Mouse (Mus musculus) stomach, embryonic 14.5 days (tissue): ENCODE results near the gene Ddn. TPM values are rescaled to one million over a fixed set of nuclear protein-coding genes. Genes with fewer than 3 reads are reported as not detected.
"Not testable (repeated sequence)": the region's sequence is repeated elsewhere in the genome, so short reads cannot be mapped to it uniquely, and the experiment has no call there.

ENCODE experiments used
- ATAC-seq: fragments of 200-750 bp; cut with Nextera tagmentation; 2 replicates; pipeline ENCODE4 v1.8.0; 2017; ENCODE audit warnings: low read depth, moderate TSS enrichment; ENCODE audit not compliant: insufficient number of reproducible peaks, insufficient read depth, low FRiP score
- H3K27ac ChIP-seq: fragments of 300-500 bp; sonication (generic); 2 replicates; pipeline ENCODE4 v1.5.1; 2014; ENCODE audit warnings: mild to moderate bottlenecking, low read length, moderate library complexity, mixed read lengths
- H3K27me3 ChIP-seq: fragments of 300-500 bp; sonication (generic); 2 replicates; pipeline ENCODE4 v1.6.1; 2014; ENCODE audit warnings: low read length, control low read depth, mixed read lengths; ENCODE audit not compliant: control insufficient read depth, insufficient read depth
- H3K36me3 ChIP-seq: fragments of 300-500 bp; sonication (generic); 2 replicates; pipeline ENCODE4 v1.6.1; 2014; ENCODE audit warnings: mild to moderate bottlenecking, control low read depth, low read length, moderate library complexity, mixed read lengths; ENCODE audit not compliant: control insufficient read depth, insufficient read depth
- H3K4me1 ChIP-seq: fragments of 300-500 bp; sonication (generic); 2 replicates; pipeline ENCODE4 v1.6.1; 2014; ENCODE audit warnings: low read length, control low read depth, mixed read lengths; ENCODE audit not compliant: control insufficient read depth, insufficient read depth
- H3K4me2 ChIP-seq: fragments of 300-500 bp; sonication (generic); replicated peaks from 2 replicates; pipeline ENCODE4 v1.6.1; 2014; ENCODE audit warnings: low read depth, low read length, control low read depth
- H3K4me3 ChIP-seq: fragments of 300-500 bp; sonication (generic); 2 replicates; pipeline ENCODE4 v1.5.1; 2014; ENCODE audit warnings: low read depth, low read length, control low read depth
- H3K9ac ChIP-seq: fragments of 300-500 bp; sonication (generic); replicated peaks from 2 replicates; pipeline ENCODE4 v1.6.1; 2014; ENCODE audit warnings: low read depth, mild to moderate bottlenecking, control low read depth, low read length, moderate library complexity, mixed read lengths
- H3K9me3 ChIP-seq: fragments of 300-500 bp; sonication (generic); 2 replicates; pipeline ENCODE4 v1.6.1; 2016; ENCODE audit warnings: low read depth, low read length, control low read depth; ENCODE audit not compliant: control insufficient read depth
- WGBS: fragments of 180-500 bp; shearing (Covaris S2); extraction: QIAGEN DNeasy Blood & Tissue Kit; methylation state at CpG from one replicate; pipeline ENCODE4 v1.1.7; 2014; 5-methylcytosine and 5-hydroxymethylcytosine counted together
- polyA plus RNA-seq: library from polyadenylated mRNA; unstranded; fragments of >200 nt; fragmentation: Nextera tagmentation; extraction: Ambion mirVana; gene quantifications from 2 replicates; pipeline ENCODE4 v1.2.1, GENCODE M21; 2014

Gene Ddn
- polyA plus RNA-seq, 1 experiment from 2014 or later = not detected

- Histone ChIP-seq H3K4me3 (no peak overlapping the region), H3K27me3 (no peaks in the 10 kb centered on the region), H3K4me2 (no peak overlapping the region), H3K4me1 (no peaks in the 10 kb centered on the region), H3K27ac (no peak overlapping the region), H3K9me3 (no peaks in the 10 kb centered on the region), H3K36me3 (peaks cover 28% of the 10 kb centered on the region), H3K9ac (no peak overlapping the region)
- 87% methylated on average over 5 of the region's 5 CpGs for WGBS
- no peak for ATAC-seq
Measured at GRCm38 (mm10) chr15:98822147-98822546, 12.9 kb upstream of the Ddn start.

GRCm38 (mm10) chr15:98821403-98821802 lies 12.1 kb upstream of the Ddn start:
- H3K27me3 ChIP-seq = no peaks in the 10 kb centered on the region
- H3K36me3 ChIP-seq = peaks cover 28% of the 10 kb centered on the region
- no peak overlapping the region for H3K27ac ChIP-seq
- H3K4me2 ChIP-seq = no peak overlapping the region
- ATAC-seq = no peak
- H3K4me3 ChIP-seq = no peak overlapping the region
- no peak overlapping the region for H3K9ac ChIP-seq
- WGBS = 39% methylated on average over 10 of the region's 10 CpGs
- no peaks in the 10 kb centered on the region for H3K9me3 ChIP-seq
- H3K4me1 ChIP-seq = no peaks in the 10 kb centered on the region

GRCm38 (mm10) chr15:98820937-98821336 lies 11.6 kb upstream of the Ddn start:
- H3K4me3 ChIP-seq = no peak overlapping the region
- no peak for ATAC-seq
- 87% methylated on average over 4 of the region's 4 CpGs for WGBS
- no peaks in the 10 kb centered on the region for H3K4me1 ChIP-seq
- no peaks in the 10 kb centered on the region for H3K27me3 ChIP-seq
- no peak overlapping the region for H3K9ac ChIP-seq
- no peak overlapping the region for H3K27ac ChIP-seq
- no peaks in the 10 kb centered on the region for H3K9me3 ChIP-seq
- H3K36me3 ChIP-seq = peaks cover 29% of the 10 kb centered on the region
- H3K4me2 ChIP-seq = no peak overlapping the region

- Histone ChIP-seq H3K36me3 (peaks cover 30% of the 10 kb centered on the region), H3K9me3 (no peaks in the 10 kb centered on the region), H3K9ac (no peak overlapping the region), H3K27me3 (no peaks in the 10 kb centered on the region), H3K4me1 (no peaks in the 10 kb centered on the region), H3K27ac (no peak overlapping the region), H3K4me3 (no peak overlapping the region), H3K4me2 (no peak overlapping the region)
- ATAC-seq = no peak
- WGBS = 92% methylated on average over 7 of the region's 7 CpGs
Measured at GRCm38 (mm10) chr15:98818171-98818570, 8.9 kb upstream of the Ddn start.

GRCm38 (mm10) chr15:98812741-98813424 lies 3.6 kb upstream of the Ddn start:
- peaks cover 5% of the 10 kb centered on the region; the same call in 1 of the 2 replicates for H3K4me1 ChIP-seq
- whole genome bisulfite sequencing = 86% methylated on average over 20 of the region's 20 CpGs
- ATAC-seq = no peak
- H3K36me3 ChIP-seq = peaks cover 28% of the 10 kb centered on the region
- no peak overlapping the region for H3K4me2 ChIP-seq
- peaks cover 20% of the 10 kb centered on the region for H3K27me3 ChIP-seq
- H3K4me3 ChIP-seq = no peak overlapping the region
- no peaks in the 10 kb centered on the region for H3K9me3 ChIP-seq
- no peak overlapping the region for H3K27ac ChIP-seq
- H3K9ac ChIP-seq = no peak overlapping the region

- H3K9me3 ChIP-seq, H3K4me3 ChIP-seq, H3K27ac ChIP-seq, H3K9ac ChIP-seq, ATAC-seq, H3K4me2 ChIP-seq: not testable (repeated sequence)
- peaks cover 21% of the 10 kb centered on the region; the same call in 1 of the 2 replicates for H3K4me1 ChIP-seq
- peaks cover 21% of the 10 kb centered on the region for H3K36me3 ChIP-seq
- 68% methylated on average over 6 of the region's 6 CpGs for WGBS
- peaks cover 45% of the 10 kb centered on the region for H3K27me3 ChIP-seq
Measured at GRCm38 (mm10) chr15:98810212-98810611, 922 bp upstream of the Ddn start.

GRCm38 (mm10) chr15:98808651-98809134 lies 597 bp downstream of the Ddn start:
- Histone ChIP-seq H3K27me3 (peaks cover 58% of the 10 kb centered on the region), H3K9ac (no peak overlapping the region), H3K36me3 (peaks cover 12% of the 10 kb centered on the region), H3K4me2 (no peak overlapping the region), H3K4me3 (no peak overlapping the region), H3K4me1 (peaks cover 21% of the 10 kb centered on the region; the same call in 1 of the 2 replicates), H3K27ac (no peak overlapping the region), H3K9me3 (no peaks in the 10 kb centered on the region)
- no peak for ATAC-seq
- WGBS = 15% methylated on average over 6 of the region's 6 CpGs

- Histone ChIP-seq H3K9ac (no peak overlapping the region), H3K4me2 (peak overlapping the region; percentile 72), H3K27me3 (peaks cover 64% of the 10 kb centered on the region), H3K9me3 (no peaks in the 10 kb centered on the region), H3K4me1 (peaks cover 24% of the 10 kb centered on the region; the same call in 1 of the 2 replicates), H3K27ac (no peak overlapping the region), H3K36me3 (peaks cover 7% of the 10 kb centered on the region), H3K4me3 (peak overlapping the region; percentile 31)
- 1% methylated on average over 34 of the region's 34 CpGs for WGBS
- ATAC-seq = no peak
Measured at GRCm38 (mm10) chr15:98807895-98808650, 1.2 kb downstream of the Ddn start.
